ENCODE assay signal across 14 mouse cellular contexts in the genomic region with DNA sequence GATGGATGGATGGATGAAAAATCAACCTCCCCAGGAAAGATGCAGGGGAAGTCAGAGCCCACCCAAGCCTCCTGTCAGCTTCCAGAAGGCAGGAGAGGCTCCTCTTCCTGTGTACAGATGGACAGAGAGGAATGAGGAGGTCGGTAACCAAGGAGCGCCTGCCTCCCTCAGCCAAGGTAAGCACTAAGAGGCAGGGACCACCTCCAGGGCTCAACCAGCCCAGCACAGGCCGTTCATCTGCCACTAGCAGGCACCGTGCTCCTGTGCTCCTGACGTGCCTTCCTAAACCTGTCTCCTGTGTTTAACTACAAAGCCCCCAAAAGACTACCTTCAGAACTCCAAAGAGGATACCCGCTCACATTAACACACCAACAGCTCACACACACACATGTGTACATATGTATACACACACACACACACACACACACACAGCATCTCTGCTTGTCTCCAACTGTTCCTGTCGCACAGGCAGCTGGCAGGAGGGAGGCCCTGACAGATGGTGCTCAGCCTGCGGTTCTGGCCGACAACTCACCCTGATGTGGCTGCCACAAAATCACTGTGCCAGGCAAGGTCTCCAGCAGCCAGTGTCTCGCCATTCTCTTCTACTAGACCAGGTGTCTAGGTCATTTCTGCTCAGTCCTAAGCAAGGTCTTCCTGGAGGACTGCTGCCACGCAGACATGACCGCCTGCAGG.
A peak's percentile ranks its signal among the peaks of the same experiment; 100 is the strongest.
DNase-seq lines count a peak whose midpoint lies in the region; ATAC-seq lines count a peak whose summit lies in the region.
"Had no signal": no experiment of that assay in that cellular context is flagged by ENCODE, and none has a peak within 500 bp of the region (broad histone marks: within the 10 kb centered on the region; RNA-seq: fewer than 3 reads in every experiment).

No protein-coding gene starts in this region.

- 0 out of 2 replicates have a peak overlapping the region, but pooled peaks have one; percentile 8 for H3K9ac ChIP-seq in neural tube, embryonic 13.5 days
- no peak overlapping the region for H3K9ac ChIP-seq in hindbrain, embryonic 14.5 days
- no peak overlapping the region for H3K9ac ChIP-seq in neural tube, embryonic 15.5 days (replicated peaks)
- H3K9ac ChIP-seq: liver, embryonic 14.5 days had no signal

- DNase-seq in cerebellum, postnatal 25 days, result peak; percentile 59 to 64
- no peak for DNase-seq in neural tube, embryonic 10.5 days (ENCODE audit: extremely low spot score, low spot score)
- DNase-seq in hindbrain, embryonic 14.5 days (ENCODE audit: low spot score), result no peak
- DNase-seq in embryonic facial prominence, embryonic 10.5 days (ENCODE audit: low spot score), result no peak
- no peak for DNase-seq in retina, postnatal 1 day
- DNase-seq: cerebellum, adult 9-11 months; heart, adult 11 months; kidney, adult 11 months; kidney, postnatal 36 days; lung, postnatal 14 days had no signal

- no peaks in the 10 kb centered on the region for H3K36me3 ChIP-seq in neural tube, embryonic 13.5 days
- no peaks in the 10 kb centered on the region for H3K36me3 ChIP-seq in hindbrain, embryonic 14.5 days (replicated peaks; ENCODE audit: control insufficient read depth, insufficient read depth)
- no peaks in the 10 kb centered on the region for H3K36me3 ChIP-seq in neural tube, embryonic 15.5 days
- H3K36me3 ChIP-seq in embryonic facial prominence, embryonic 10.5 days (replicated peaks), result no peaks in the 10 kb centered on the region

- H3K4me1 ChIP-seq in neural tube, embryonic 13.5 days (replicated peaks), result peaks cover 53% of the 10 kb centered on the region
- H3K4me1 ChIP-seq in hindbrain, embryonic 14.5 days (replicated peaks; ENCODE audit: control insufficient read depth, insufficient read depth, low read length), result peaks cover 12% of the 10 kb centered on the region
- peaks cover 19% of the 10 kb centered on the region for H3K4me1 ChIP-seq in neural tube, embryonic 15.5 days
- peaks cover 7% of the 10 kb centered on the region; the same call in 1 of the 2 replicates for H3K4me1 ChIP-seq in embryonic facial prominence, embryonic 10.5 days

- H3K4me3 ChIP-seq in neural tube, embryonic 13.5 days, result no peak overlapping the region
- no peak overlapping the region for H3K4me3 ChIP-seq in hindbrain, embryonic 14.5 days (replicated peaks; ENCODE audit: low read length)
- no peak overlapping the region for H3K4me3 ChIP-seq in neural tube, embryonic 15.5 days (replicated peaks)
- H3K4me3 ChIP-seq in embryonic facial prominence, embryonic 10.5 days, result no peak overlapping the region

- no peaks in the 10 kb centered on the region for H3K27me3 ChIP-seq in neural tube, embryonic 13.5 days
- H3K27me3 ChIP-seq in hindbrain, embryonic 14.5 days (ENCODE audit: control insufficient read depth, insufficient read depth, low read length), result no peaks in the 10 kb centered on the region
- no peaks in the 10 kb centered on the region for H3K27me3 ChIP-seq in neural tube, embryonic 15.5 days (replicated peaks)
- no peaks in the 10 kb centered on the region for H3K27me3 ChIP-seq in embryonic facial prominence, embryonic 10.5 days (replicated peaks; ENCODE audit: low read depth, poor library complexity, severe bottlenecking)

- peak overlapping the region; percentile 76 for H3K27ac ChIP-seq in neural tube, embryonic 13.5 days (replicated peaks)
- H3K27ac ChIP-seq in hindbrain, embryonic 14.5 days, result peak overlapping the region; percentile 78
- peak overlapping the region; percentile 76 for H3K27ac ChIP-seq in neural tube, embryonic 15.5 days (replicated peaks)
- no peak overlapping the region for H3K27ac ChIP-seq in embryonic facial prominence, embryonic 10.5 days (replicated peaks)
- H3K27ac ChIP-seq: liver, embryonic 14.5 days had no signal

- no peak overlapping the region for H3K4me2 ChIP-seq in neural tube, embryonic 13.5 days
- H3K4me2 ChIP-seq in hindbrain, embryonic 14.5 days (replicated peaks), result no peak overlapping the region
- H3K4me2 ChIP-seq in neural tube, embryonic 15.5 days, result no peak overlapping the region

- H3K9me3 ChIP-seq in neural tube, embryonic 13.5 days, result peaks cover 3% of the 10 kb centered on the region; the same call in 1 of the 2 replicates
- no peaks in the 10 kb centered on the region for H3K9me3 ChIP-seq in hindbrain, embryonic 14.5 days (ENCODE audit: control insufficient read depth, low read length)
- no peaks in the 10 kb centered on the region for H3K9me3 ChIP-seq in neural tube, embryonic 15.5 days (replicated peaks)
- no peaks in the 10 kb centered on the region for H3K9me3 ChIP-seq in embryonic facial prominence, embryonic 10.5 days

- ATAC-seq in cerebellum, adult (ENCODE audit: insufficient number of reproducible peaks, low FRiP score, low TSS enrichment), result no peak
- no peak for ATAC-seq in neural tube, embryonic 13.5 days (ENCODE audit: low read depth)
- no peak for ATAC-seq in hindbrain, embryonic 14.5 days (ENCODE audit: low FRiP score)
- ATAC-seq in neural tube, embryonic 15.5 days (ENCODE audit: low FRiP score), result peak; percentile 26; the same call in 1 of the 2 replicates

- WGBS in neural tube, embryonic 13.5 days, result 62% methylated on average over 12 of the region's 12 CpGs
- 70% methylated on average over 12 of the region's 12 CpGs for WGBS in hindbrain, embryonic 14.5 days
- 50% methylated on average over 12 of the region's 12 CpGs for WGBS in neural tube, embryonic 15.5 days
- WGBS in embryonic facial prominence, embryonic 10.5 days, result 84% methylated on average over 12 of the region's 12 CpGs

Comparison
In these comparisons a context has a peak if more than half of its experiments do, and no peak if none do; other contexts are left out.
1. DNase-seq: peak in cerebellum, postnatal 25 days (2 of 2); none in neural tube, embryonic 10.5 days (single experiment), hindbrain, embryonic 14.5 days (single experiment), embryonic facial prominence, embryonic 10.5 days (single experiment) and retina, postnatal 1 day (single experiment).